Mouse (Mus musculus): ENCODE results near the gene Prss43. TPM values are rescaled to one million over a fixed set of nuclear protein-coding genes. Genes with fewer than 3 reads are reported as not detected.

Prss43 gene
- polyA plus RNA-seq, 1 experiment, result not detected

DNA sequence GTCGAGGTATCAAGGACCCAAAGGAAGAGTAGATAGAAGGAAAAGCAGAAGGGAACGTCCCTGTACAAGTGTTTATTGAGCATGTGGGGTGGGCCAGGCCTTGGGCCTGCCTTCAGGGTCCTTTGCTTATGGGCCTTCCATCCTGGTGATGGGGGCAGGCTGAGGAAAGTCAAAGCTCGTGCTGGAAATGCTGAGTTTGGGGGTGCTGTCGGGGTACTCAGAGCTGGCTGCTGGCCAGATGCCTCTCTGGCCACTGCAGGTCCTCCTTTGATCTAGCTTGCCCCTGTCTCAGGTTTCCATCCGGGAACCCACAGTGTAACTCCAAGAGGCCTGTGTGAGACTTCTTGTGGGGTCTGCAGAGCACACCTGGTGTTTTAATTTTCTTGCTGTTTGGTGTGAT, 32.0 kb downstream of the Prss43 start:
- TF ChIP-seq CTCF (IDR thresholded peaks at IDR 0.05; ENCODE audit: insufficient read depth, low read length) (no peak), POLR2A (IDR thresholded peaks at IDR 0.05; ENCODE audit: borderline replicate concordance, extremely low read depth, low read depth, low read length) (no peak)
- no peaks in the 10 kb centered on the region for H3K4me1 ChIP-seq (ENCODE audit: control insufficient read depth, insufficient read depth, low read length)
- DNase-seq, result no peak
- no peak overlapping the region for H3K4me3 ChIP-seq (replicated peaks; ENCODE audit: extremely low read depth, low read depth, low read length)
- WGBS, result 68% methylated on average over 5 of the region's 5 CpGs

DNA sequence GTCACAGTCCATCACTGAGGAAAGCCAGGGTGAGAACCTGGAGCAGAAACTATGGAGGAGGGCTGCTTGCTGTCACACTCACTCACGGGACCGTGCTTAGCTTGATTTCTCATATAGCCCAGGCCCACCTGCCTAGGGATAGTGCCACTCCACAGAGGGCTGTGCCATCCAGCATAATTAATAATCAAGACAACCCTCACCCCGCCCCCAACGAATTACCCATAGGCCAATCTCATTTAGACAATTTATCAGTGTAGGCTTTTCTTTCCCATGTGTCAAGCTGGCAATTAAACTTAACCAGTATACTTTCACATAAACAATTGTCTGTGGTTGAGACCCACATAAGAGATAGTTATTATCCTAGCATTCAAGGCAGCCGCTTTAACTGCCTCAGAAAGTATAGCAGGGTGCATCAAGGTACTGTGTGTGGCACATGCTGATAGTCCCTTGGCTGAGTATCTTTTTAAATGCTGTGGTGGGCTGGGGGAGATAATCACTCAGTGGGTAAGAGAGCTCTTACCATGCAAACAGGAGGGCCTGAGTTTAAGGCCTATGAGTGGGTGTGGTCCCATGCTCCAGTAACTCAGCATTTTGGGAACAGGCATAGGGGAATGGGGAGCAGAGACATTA, 32.6 kb downstream of the Prss43 start:
- 90% methylated on average over 5 of the region's 5 CpGs for WGBS
- no peaks in the 10 kb centered on the region for H3K4me1 ChIP-seq (ENCODE audit: control insufficient read depth, insufficient read depth, low read length)
- DNase-seq, result no peak
- no peak for TF ChIP-seq POLR2A (IDR thresholded peaks at IDR 0.05; ENCODE audit: borderline replicate concordance, extremely low read depth, low read depth, low read length)
- no peak for TF ChIP-seq CTCF (IDR thresholded peaks at IDR 0.05; ENCODE audit: insufficient read depth, low read length)
- no peak overlapping the region for H3K4me3 ChIP-seq (replicated peaks; ENCODE audit: extremely low read depth, low read depth, low read length)

DNA sequence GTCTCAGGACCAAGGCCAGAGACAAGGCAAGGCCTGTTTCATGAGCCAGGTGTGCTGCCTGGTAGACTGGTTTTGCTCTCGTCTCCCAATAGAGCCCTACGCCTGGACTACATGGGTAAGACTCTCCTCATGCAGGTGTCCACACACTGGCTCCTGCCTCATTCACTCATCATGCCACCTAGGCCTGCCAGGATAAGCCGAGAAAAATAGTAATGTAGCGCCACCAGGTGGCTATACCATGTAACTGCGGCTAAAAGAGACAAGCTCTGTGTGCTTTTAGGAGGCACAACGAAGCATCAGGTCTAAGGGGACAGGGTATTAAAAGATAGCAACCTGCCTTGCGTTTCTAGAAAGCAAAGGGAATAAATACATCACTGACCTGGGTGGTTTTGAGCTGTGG, 44.5 kb downstream of the Prss43 start:
- TF ChIP-seq CTCF (IDR thresholded peaks at IDR 0.05; ENCODE audit: insufficient read depth, low read length), result peak; percentile 56
- TF ChIP-seq POLR2A (IDR thresholded peaks at IDR 0.05; ENCODE audit: borderline replicate concordance, extremely low read depth, low read depth, low read length), result no peak
- peak; percentile 55 for DNase-seq
- Histone ChIP-seq H3K4me1 (ENCODE audit: control insufficient read depth, insufficient read depth, low read length) (no peaks in the 10 kb centered on the region), H3K4me3 (replicated peaks; ENCODE audit: extremely low read depth, low read depth, low read length) (no peak overlapping the region)
- WGBS, result 24% methylated on average over 7 of the region's 7 CpGs

DNA sequence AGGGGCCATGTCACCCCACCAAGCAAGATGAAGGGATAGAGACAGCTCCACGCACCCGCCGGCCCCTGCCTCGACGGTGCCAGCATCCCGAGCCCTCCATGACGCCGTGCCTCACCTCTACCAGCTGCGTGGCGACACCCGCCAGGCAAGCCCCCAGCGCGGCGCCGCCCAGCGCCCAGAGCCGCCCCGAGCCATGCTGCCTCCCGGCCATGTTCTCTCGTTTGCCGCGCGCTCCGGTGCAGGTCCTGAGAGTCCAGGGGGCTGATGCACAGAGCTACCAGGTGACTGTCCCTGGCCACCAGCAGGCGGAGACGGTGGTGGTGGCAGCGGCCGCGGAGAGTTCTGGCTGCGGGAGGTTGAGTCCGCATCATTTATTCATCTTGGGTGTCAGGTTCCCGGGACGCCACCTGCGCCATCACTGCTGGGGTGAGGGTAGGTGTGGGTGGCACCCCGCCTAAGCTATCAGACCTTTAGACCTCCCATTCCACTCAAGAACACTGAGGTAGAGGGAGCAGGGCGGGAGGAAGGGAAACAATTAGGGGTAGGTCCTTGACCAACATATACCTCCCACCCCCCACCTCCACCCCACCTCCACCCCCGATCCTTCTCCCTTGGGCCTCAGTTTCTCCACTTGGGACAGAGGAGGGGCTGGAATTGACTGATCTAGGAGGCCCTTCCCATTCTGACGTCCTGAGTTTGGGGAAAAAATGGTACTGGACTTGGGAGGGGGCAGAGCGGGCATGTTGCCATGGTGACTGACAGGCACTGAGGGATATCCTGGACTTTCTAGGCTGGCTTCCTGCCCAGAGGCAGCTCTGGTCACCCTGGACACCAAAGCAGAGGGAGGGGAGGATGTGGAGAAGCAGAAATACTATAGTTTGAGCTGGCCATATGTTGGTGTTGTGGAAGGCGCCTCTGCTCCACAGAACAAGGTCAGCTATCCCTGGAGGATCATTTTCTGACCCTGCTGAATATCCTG, 47.5 kb downstream of the Prss43 start:
- H3K4me3 ChIP-seq (replicated peaks; ENCODE audit: extremely low read depth, low read depth, low read length), result no peak overlapping the region
- DNase-seq, result no peak

DNA sequence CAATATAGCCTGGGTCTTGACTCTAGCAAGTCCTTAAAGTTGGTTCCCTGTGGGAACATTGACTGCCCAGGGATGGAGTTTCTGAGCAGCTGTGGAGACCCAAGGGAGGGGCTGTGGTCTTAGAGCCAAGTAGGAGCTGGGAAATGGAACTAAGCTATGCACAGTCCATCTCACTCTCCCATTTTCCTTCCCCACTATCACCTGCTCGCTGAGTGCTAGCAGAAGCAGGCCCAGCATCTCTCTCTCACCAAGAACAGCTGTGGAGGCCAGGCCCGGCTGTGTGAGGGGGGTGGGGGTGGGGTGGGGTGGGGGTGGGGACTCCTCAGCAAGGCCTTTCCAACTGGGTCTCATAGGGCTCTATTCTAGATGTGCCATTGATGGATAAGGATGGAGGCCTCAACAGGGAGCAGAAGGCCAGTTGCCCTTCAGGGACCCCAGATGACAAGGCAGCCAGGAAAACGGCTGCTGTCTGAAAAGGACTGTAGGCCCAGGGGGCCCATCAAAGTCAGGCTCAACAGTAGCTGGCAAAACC, 48.2 kb downstream of the Prss43 start:
- TF ChIP-seq POLR2A (IDR thresholded peaks at IDR 0.05; ENCODE audit: borderline replicate concordance, extremely low read depth, low read depth, low read length), result no peak
- no peak for TF ChIP-seq CTCF (IDR thresholded peaks at IDR 0.05; ENCODE audit: insufficient read depth, low read length)
- WGBS, result 59% methylated on average over 3 of the region's 3 CpGs
- H3K4me1 ChIP-seq (ENCODE audit: control insufficient read depth, insufficient read depth, low read length), result no peaks in the 10 kb centered on the region; the same call in 1 of the 2 replicates
- no peak overlapping the region for H3K4me3 ChIP-seq (replicated peaks; ENCODE audit: extremely low read depth, low read depth, low read length)
- DNase-seq, result no peak

More for the DNA sequence above, 47.5 kb downstream of the Prss43 start:
- TF ChIP-seq CTCF (IDR thresholded peaks at IDR 0.05; ENCODE audit: insufficient read depth, low read length) (no peak), POLR2A (IDR thresholded peaks at IDR 0.05; ENCODE audit: borderline replicate concordance, extremely low read depth, low read depth, low read length) (no peak)
- WGBS, result 21% methylated on average over 40 of the region's 40 CpGs
- H3K4me1 ChIP-seq (ENCODE audit: control insufficient read depth, insufficient read depth, low read length), result no peaks in the 10 kb centered on the region

DNA sequence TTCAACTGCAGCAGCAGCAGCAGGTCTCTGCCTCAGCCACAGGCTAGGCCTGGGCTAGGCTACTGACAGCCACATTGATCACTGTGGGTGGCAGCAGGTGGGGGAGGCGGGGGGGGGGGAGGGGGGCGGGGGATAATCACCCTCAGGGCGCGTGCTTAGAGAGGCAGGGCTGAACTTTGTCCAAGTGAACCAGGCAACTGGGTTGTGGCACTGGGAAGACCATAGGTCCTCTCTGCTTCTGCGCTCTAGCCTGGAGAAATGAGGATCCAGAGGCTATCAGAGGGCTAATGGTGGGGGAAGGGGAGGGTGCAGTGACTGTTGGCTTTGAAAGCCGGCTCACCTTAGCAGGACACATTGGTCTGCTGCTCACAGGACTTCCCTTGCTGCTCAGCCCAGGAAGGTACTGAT, 48.8 kb downstream of the Prss43 start:
- no peaks in the 10 kb centered on the region; the same call in 1 of the 2 replicates for H3K4me1 ChIP-seq (ENCODE audit: control insufficient read depth, insufficient read depth, low read length)
- no peak overlapping the region for H3K4me3 ChIP-seq (replicated peaks; ENCODE audit: extremely low read depth, low read depth, low read length)
- DNase-seq, result no peak
- WGBS, result 51% methylated on average over 6 of the region's 6 CpGs
- TF ChIP-seq POLR2A (IDR thresholded peaks at IDR 0.05; ENCODE audit: borderline replicate concordance, extremely low read depth, low read depth, low read length) (no peak), CTCF (IDR thresholded peaks at IDR 0.05; ENCODE audit: insufficient read depth, low read length) (no peak)

DNA sequence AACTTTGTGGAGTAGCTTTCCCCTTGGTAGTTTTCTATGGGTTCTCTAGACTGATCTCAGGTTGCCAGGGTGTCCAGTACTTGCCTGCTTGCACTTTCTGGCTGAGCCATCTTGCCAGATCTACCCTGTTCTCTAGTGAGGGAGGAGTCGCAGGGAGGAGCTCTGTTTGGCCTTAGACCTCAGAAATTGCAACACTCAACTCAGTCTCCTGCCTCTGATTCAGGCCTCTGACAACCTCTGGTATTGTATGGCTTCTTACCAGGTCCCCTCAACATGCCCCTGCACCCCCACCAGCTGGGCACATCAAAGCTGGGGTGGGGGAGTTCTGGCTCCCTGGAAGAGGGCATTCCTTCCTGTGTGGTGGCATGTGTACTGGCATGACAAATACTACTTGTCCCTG, 50.9 kb downstream of the Prss43 start:
- no peak overlapping the region for H3K4me3 ChIP-seq (replicated peaks; ENCODE audit: extremely low read depth, low read depth, low read length)
- TF ChIP-seq POLR2A (IDR thresholded peaks at IDR 0.05; ENCODE audit: borderline replicate concordance, extremely low read depth, low read depth, low read length), result no peak
- no peak for TF ChIP-seq CTCF (IDR thresholded peaks at IDR 0.05; ENCODE audit: insufficient read depth, low read length)
- no peak for DNase-seq
- H3K4me1 ChIP-seq (ENCODE audit: control insufficient read depth, insufficient read depth, low read length), result peaks cover 1% of the 10 kb centered on the region
- 58% methylated on average over 1 of the region's 1 CpGs for WGBS

DNA sequence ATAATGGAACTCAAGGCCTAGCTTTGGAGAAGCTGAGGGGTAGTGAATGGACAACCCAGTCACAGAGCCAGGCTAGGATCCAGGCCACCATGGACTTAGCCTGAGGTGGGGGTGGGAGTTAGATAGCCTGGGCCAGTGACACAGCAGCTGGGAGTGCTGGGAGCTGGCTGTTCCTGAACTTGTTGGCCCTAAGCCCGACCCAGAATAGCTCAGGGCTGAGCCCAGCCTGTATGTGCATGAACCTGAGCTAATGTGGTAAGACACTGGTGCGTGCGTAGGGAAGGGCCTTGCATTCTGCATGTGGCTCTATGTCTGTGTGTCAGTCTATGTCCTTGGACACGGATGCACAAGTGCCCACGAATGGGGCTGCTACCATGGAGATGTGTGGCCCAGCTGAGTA, 51.4 kb downstream of the Prss43 start:
- TF ChIP-seq CTCF (IDR thresholded peaks at IDR 0.05; ENCODE audit: insufficient read depth, low read length) (no peak), POLR2A (IDR thresholded peaks at IDR 0.05; ENCODE audit: borderline replicate concordance, extremely low read depth, low read depth, low read length) (no peak)
- Histone ChIP-seq H3K4me3 (replicated peaks; ENCODE audit: extremely low read depth, low read depth, low read length) (no peak overlapping the region), H3K4me1 (ENCODE audit: control insufficient read depth, insufficient read depth, low read length) (peaks cover 4% of the 10 kb centered on the region)
- 67% methylated on average over 5 of the region's 5 CpGs for WGBS
- peak; percentile 40 for DNase-seq

DNA sequence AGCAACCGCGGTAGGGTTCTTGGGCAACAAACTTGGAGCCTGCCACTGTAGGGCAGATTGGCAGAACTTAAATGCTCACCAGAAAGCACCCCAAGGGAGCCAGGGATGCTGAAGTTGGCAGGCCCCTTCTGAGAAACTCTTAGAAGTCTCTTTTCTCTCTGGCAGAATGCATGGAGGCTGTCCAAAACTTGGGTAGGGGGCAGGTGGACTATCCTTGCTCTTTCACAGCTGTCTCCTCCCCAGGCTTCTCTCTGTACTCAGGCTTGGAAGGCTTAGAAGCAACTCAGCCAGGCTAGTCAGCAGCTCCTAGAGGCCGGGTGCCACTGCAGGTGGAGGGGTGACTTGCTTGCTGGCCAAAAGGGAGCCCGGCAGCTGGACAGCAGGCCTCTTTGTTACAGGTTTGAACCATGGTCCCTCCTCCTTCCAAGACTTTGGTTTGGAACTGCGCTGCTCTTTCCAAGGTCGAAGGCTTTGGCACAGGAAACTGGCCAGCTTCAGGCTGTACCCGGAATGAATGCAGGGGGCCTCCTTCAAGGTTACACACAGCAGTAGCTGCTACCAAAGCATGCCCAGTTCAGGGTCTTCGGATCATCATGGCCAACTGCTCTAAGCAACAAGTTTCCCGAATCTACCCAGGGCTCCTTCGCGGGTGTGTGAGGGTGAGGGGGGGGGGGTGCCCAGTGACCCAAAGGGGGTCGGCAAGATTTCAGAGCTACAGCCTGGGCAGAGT, 52.9 kb downstream of the Prss43 start, which contains the start of gene Als2cl:
Als2cl (plus strand) TSS at position 680 of the 730 bp plus-strand sequence.
- 14% methylated on average over 12 of the region's 12 CpGs for WGBS
- TF ChIP-seq POLR2A (IDR thresholded peaks at IDR 0.05; ENCODE audit: borderline replicate concordance, extremely low read depth, low read depth, low read length), result no peak
- TF ChIP-seq CTCF (IDR thresholded peaks at IDR 0.05; ENCODE audit: insufficient read depth, low read length), result no peak
- peak; percentile 51 for DNase-seq
- peaks cover 4% of the 10 kb centered on the region for H3K4me1 ChIP-seq (ENCODE audit: control insufficient read depth, insufficient read depth, low read length)
- peak within 1 kb of the TSS; percentile 91 for H3K4me3 ChIP-seq (replicated peaks; ENCODE audit: extremely low read depth, low read depth, low read length)

Measured in lung, adult 2 months (tissue).